Mouse (Mus musculus) MEL (cell line): Measurements from ENCODE around the gene Crkl. TPM values are rescaled to one million over a fixed set of nuclear protein-coding genes. Genes with fewer than 3 reads are reported as not detected.

Experiments used
- DNase-seq: peaks from one replicate; pipeline ENCODE4 v3.0.0; 2011; ENCODE audit warnings: low read depth, low spot score
- H3K27ac ChIP-seq: 2 replicates; pipeline ENCODE4 v1.5.1; 2012; ENCODE audit warnings: low read depth, mild to moderate bottlenecking, control low read depth, low read length, moderate library complexity; ENCODE audit not compliant: control insufficient read depth
- H3K27me3 ChIP-seq, 2 experiments: fragments of 150-350 bp in 1 of 2; sonication (generic) in 1 of 2; 2 replicates each; pipeline ENCODE4 v1.6.1; 2012; ENCODE audit warnings: low read length in 2 of 2, mild to moderate bottlenecking in 2 of 2, improper control_type of control experiment in 1 of 2, moderate library complexity in 1 of 2; ENCODE audit not compliant: insufficient read depth in 2 of 2, control insufficient read depth in 1 of 2
- H3K36me3 ChIP-seq, 2 experiments: 2 replicates each; pipeline ENCODE4 v1.6.1; 2012 to 2014; ENCODE audit warnings: low read length in 2 of 2, improper control_type of control experiment in 1 of 2, inconsistent platforms in 1 of 2, mild to moderate bottlenecking in 1 of 2; ENCODE audit not compliant: insufficient read depth in 2 of 2, control insufficient read depth in 1 of 2
- H3K4me1 ChIP-seq, 2 experiments: fragments of 150-350 bp in 1 of 2; sonication (generic) in 1 of 2; 2 replicates each; pipeline ENCODE4 v1.6.1; 2012; ENCODE audit warnings: low read length in 2 of 2, improper control_type of control experiment in 1 of 2, mild to moderate bottlenecking in 1 of 2; ENCODE audit not compliant: insufficient read depth in 2 of 2, control insufficient read depth in 1 of 2
- H3K4me3 ChIP-seq, 2 experiments: fragments of 150-350 bp in 1 of 2; sonication (generic) in 1 of 2; 2 replicates each; pipeline ENCODE4 v1.5.1; 2012; ENCODE audit warnings: low read depth in 2 of 2, low read length in 2 of 2, mild to moderate bottlenecking in 2 of 2, moderate library complexity in 2 of 2, control low read depth in 1 of 2, improper control_type of control experiment in 1 of 2; ENCODE audit not compliant: control insufficient read depth in 1 of 2, insufficient read depth in 1 of 2
- H3K79me2 ChIP-seq: 2 replicates; pipeline ENCODE4 v1.6.1; 2012; ENCODE audit warnings: mild to moderate bottlenecking, low read length, moderate library complexity; ENCODE audit not compliant: control insufficient read depth, poor library complexity, insufficient read depth
- H3K9ac ChIP-seq: 2 replicates; pipeline ENCODE4 v1.6.1; 2012; ENCODE audit warnings: low read depth, mild to moderate bottlenecking, control low read depth, low read length, moderate library complexity; ENCODE audit not compliant: control insufficient read depth, poor library complexity, severe bottlenecking
- H3K9me3 ChIP-seq: fragments of 150-350 bp; sonication (generic); replicated peaks from 2 replicates; pipeline ENCODE4 v1.6.1; 2012; ENCODE audit warnings: mild to moderate bottlenecking, low read length, improper control_type of control experiment, moderate library complexity; ENCODE audit not compliant: insufficient read depth
- BHLHE40 ChIP-seq: IDR thresholded peaks from 2 replicates; pipeline ENCODE4 v1.6.1; 2012; ENCODE audit warnings: low read depth, mild to moderate bottlenecking, inconsistent platforms, low read length, improper control_type of control experiment, borderline replicate concordance
- CHD1 ChIP-seq: IDR thresholded peaks from 2 replicates; pipeline ENCODE4 v1.6.1; 2012; ENCODE audit warnings: low read depth, mild to moderate bottlenecking, inconsistent platforms, low read length, improper control_type of control experiment
- CHD2 ChIP-seq: IDR thresholded peaks from 2 replicates; pipeline ENCODE4 v1.6.1; 2011; ENCODE audit warnings: low read length, improper control_type of control experiment
- CTCF ChIP-seq, 3 experiments: IDR thresholded peaks in 2 of 3; conservative IDR thresholded peaks in 1 of 3; 2 replicates each; pipeline ENCODE4 v1.5.1; 2011 to 2012; ENCODE audit warnings: low read length in 3 of 3, low read depth in 2 of 3, mild to moderate bottlenecking in 2 of 3, improper control_type of control experiment in 1 of 3, inconsistent platforms in 1 of 3, mixed read lengths in 1 of 3, moderate library complexity in 1 of 3; ENCODE audit not compliant: control insufficient read depth in 1 of 3, insufficient read depth in 1 of 3, poor library complexity in 1 of 3, severe bottlenecking in 1 of 3
- E2F4 ChIP-seq: IDR thresholded peaks from 2 replicates; pipeline ENCODE4 v1.6.1; 2011; ENCODE audit warnings: low read depth, low read length, improper control_type of control experiment, borderline replicate concordance
- ETS1 ChIP-seq: IDR thresholded peaks from 2 replicates; pipeline ENCODE4 v1.6.1; 2012; ENCODE audit warnings: low read depth, mild to moderate bottlenecking, inconsistent platforms, low read length, improper control_type of control experiment, moderate library complexity
- HCFC1 ChIP-seq: IDR thresholded peaks from 2 replicates; pipeline ENCODE4 v1.6.1; 2012; ENCODE audit warnings: low read depth, mild to moderate bottlenecking, inconsistent platforms, low read length, improper control_type of control experiment, moderate library complexity
- JUND ChIP-seq: IDR thresholded peaks from 2 replicates; pipeline ENCODE4 v1.6.1; 2011; ENCODE audit warnings: low read depth, mild to moderate bottlenecking, improper control_type of control experiment, low read length
- KAT2A ChIP-seq: conservative IDR thresholded peaks from 2 replicates; pipeline ENCODE4 v1.6.1; 2012; ENCODE audit warnings: low read depth, low read length, improper control_type of control experiment, inconsistent platforms
- MAX ChIP-seq: IDR thresholded peaks from 2 replicates; pipeline ENCODE4 v1.6.1; 2011; ENCODE audit warnings: low read length, improper control_type of control experiment
- MAZ ChIP-seq: IDR thresholded peaks from 2 replicates; pipeline ENCODE4 v1.6.1; 2012; ENCODE audit warnings: low read depth, mild to moderate bottlenecking, inconsistent platforms, low read length, improper control_type of control experiment
- POLR2A ChIP-seq, 2 experiments: IDR thresholded peaks; 2 replicates each; pipeline ENCODE4 v1.6.1; 2011 to 2012; ENCODE audit warnings: low read length in 2 of 2, mild to moderate bottlenecking in 2 of 2, control low read depth in 1 of 2, improper control_type of control experiment in 1 of 2, low read depth in 1 of 2, moderate library complexity in 1 of 2; ENCODE audit not compliant: control insufficient read depth in 1 of 2, insufficient read depth in 1 of 2, poor library complexity in 1 of 2
- POLR2AphosphoS5 ChIP-seq: IDR thresholded peaks from 2 replicates; pipeline ENCODE4 v1.6.1; 2012; ENCODE audit warnings: low read depth, borderline replicate concordance, mild to moderate bottlenecking, inconsistent platforms, low read length, moderate library complexity, mixed read lengths
- RAD21 ChIP-seq: IDR thresholded peaks from 2 replicates; pipeline ENCODE4 v1.6.1; 2011; ENCODE audit warnings: mild to moderate bottlenecking, low read depth, low read length, improper control_type of control experiment
- RCOR1 ChIP-seq: IDR thresholded peaks from 2 replicates; pipeline ENCODE4 v1.6.1; 2012; ENCODE audit warnings: low read depth, mild to moderate bottlenecking, inconsistent platforms, low read length, improper control_type of control experiment
- SIN3A ChIP-seq: IDR thresholded peaks from 2 replicates; pipeline ENCODE4 v1.6.1; 2012; ENCODE audit warnings: low read length, improper control_type of control experiment, inconsistent platforms
- SMC3 ChIP-seq: IDR thresholded peaks from 2 replicates; pipeline ENCODE4 v1.6.1; 2011; ENCODE audit warnings: low read depth, low read length, improper control_type of control experiment
- TAL1 ChIP-seq: IDR thresholded peaks from 2 replicates; pipeline ENCODE4 v1.6.1; 2012; ENCODE audit warnings: mild to moderate bottlenecking, inconsistent platforms, low read length, moderate library complexity, mixed read lengths
- TCF12 ChIP-seq: IDR thresholded peaks from 2 replicates; pipeline ENCODE4 v1.6.1; 2014; ENCODE audit warnings: low read depth, mild to moderate bottlenecking, inconsistent platforms, low read length, improper control_type of control experiment, moderate library complexity
- UBTF ChIP-seq: IDR thresholded peaks from 2 replicates; pipeline ENCODE4 v1.6.1; 2012; ENCODE audit warnings: low read depth, mild to moderate bottlenecking, inconsistent platforms, low read length, improper control_type of control experiment, moderate library complexity, borderline replicate concordance; ENCODE audit not compliant: insufficient read depth
- USF2 ChIP-seq, 2 experiments: IDR thresholded peaks; 2 replicates each; pipeline ENCODE4 v1.6.1; 2011 to 2012; ENCODE audit warnings: improper control_type of control experiment in 2 of 2, low read length in 2 of 2, borderline replicate concordance in 1 of 2, inconsistent platforms in 1 of 2, low read depth in 1 of 2, mild to moderate bottlenecking in 1 of 2; ENCODE audit not compliant: insufficient read depth in 1 of 2
- ZC3H11A ChIP-seq: IDR thresholded peaks from 2 replicates; pipeline ENCODE4 v1.6.1; 2012; ENCODE audit warnings: low read depth, mild to moderate bottlenecking, inconsistent platforms, low read length, improper control_type of control experiment
- ZMIZ1 ChIP-seq: IDR thresholded peaks from 2 replicates; pipeline ENCODE4 v1.6.1; 2012; ENCODE audit warnings: low read depth, mild to moderate bottlenecking, inconsistent platforms, low read length, improper control_type of control experiment, moderate library complexity
- ZNF384 ChIP-seq: IDR thresholded peaks from 2 replicates; pipeline ENCODE4 v1.6.1; 2012; ENCODE audit warnings: low read depth, mild to moderate bottlenecking, inconsistent platforms, low read length, improper control_type of control experiment
- polyA plus RNA-seq, 2 experiments: library from polyadenylated mRNA; stranded (reverse) in 1 of 2; unstranded in 1 of 2; fragments of >175 nt in 1 of 2; fragments of >200 nt in 1 of 2; gene quantifications; 2 replicates each; pipeline versions ENCODE4 v1.2.1 to v1.2.4; 2012; ENCODE audit warnings: low replicate concordance in 2 of 2, low read depth in 1 of 2; ENCODE audit not compliant: insufficient read length in 2 of 2, insufficient read depth in 1 of 2, missing spikeins in 1 of 2
- total RNA-seq: library from RNA; depleted of rRNA; stranded (reverse); fragments of 300-350 nt; gene quantifications from 2 replicates; pipeline ENCODE4 v1.2.3, GENCODE M21; 2012

The Crkl gene
- total and polyA plus RNA-seq, 3 experiments: 14.9 to 146 (median 34.6) TPM

GRCm38 (mm10) chr16:17530640-17531288 is 79.0 kb downstream of the Crkl start, which contains the start of gene Thap7 (continued):
- TF ChIP-seq MAZ: peak; percentile 78; the same call in 1 of the 2 replicates
- TF ChIP-seq KAT2A: no peak; the same call in 1 of the 2 replicates
- TF ChIP-seq POLR2A (IDR thresholded peaks at IDR 0.05; ENCODE audit: control insufficient read depth in 1 of 2, insufficient read depth in 1 of 2, low read depth in 1 of 2, low read length in 2 of 2, poor library complexity in 1 of 2): peak; percentile 95 to 97
- no peak for TF ChIP-seq SMC3
- no peak for TF ChIP-seq UBTF
- peak; percentile 65 for TF ChIP-seq ZMIZ1
- TF ChIP-seq SIN3A: peak; percentile 62; the same call in 1 of the 2 replicates
- peak; percentile 86 for TF ChIP-seq HCFC1
- TF ChIP-seq E2F4: no peak; the same call in 1 of the 2 replicates
- TF ChIP-seq POLR2AphosphoS5: no peak
- no peak for TF ChIP-seq ZNF384
- no peak for TF ChIP-seq JUND
- TF ChIP-seq RAD21: no peak
- TF ChIP-seq TAL1: no peak
- no peak for TF ChIP-seq RCOR1
- no peak for TF ChIP-seq USF2 (IDR thresholded peaks at IDR 0.05; ENCODE audit: borderline replicate concordance in 1 of 2, insufficient read depth in 1 of 2, low read depth in 1 of 2, low read length in 2 of 2)
- TF ChIP-seq ETS1: no peak; the same call in 1 of the 2 replicates

GRCm38 (mm10) chr16:17532271-17532670 is 80.5 kb downstream of the Crkl start:
- Histone ChIP-seq H3K9ac (no peak overlapping the region), H3K27ac (no peak overlapping the region), H3K27me3 (peaks cover 0 to 4% of the 10 kb centered on the region in 2 experiments; a peak in 1 of 4 replicates), H3K36me3 (peaks cover 0 to 12% of the 10 kb centered on the region in 2 experiments; a peak in 2 of 4 replicates), H3K9me3 (no peaks in the 10 kb centered on the region), H3K4me1 (peaks cover 0 to 13% of the 10 kb centered on the region in 2 experiments; a peak in 2 of 4 replicates), H3K79me2 (peaks cover 18% of the 10 kb centered on the region), H3K4me3 (no peak overlapping the region)
- DNase-seq: peak; percentile 51
- TF ChIP-seq CTCF (IDR thresholded peaks at IDR 0.05 in 2 of 3, conservative IDR thresholded peaks at IDR 0.05 in 1 of 3; ENCODE audit: control insufficient read depth in 1 of 3, insufficient read depth in 1 of 3, low read depth in 2 of 3, low read length in 3 of 3, poor library complexity in 1 of 3, severe bottlenecking in 1 of 3): peak; percentile 13 to 62 (median 48); a peak in 4 of 6 replicates
- TF ChIP-seq BHLHE40: no peak
- no peak for TF ChIP-seq TCF12
- no peak for TF ChIP-seq CHD2
- no peak for TF ChIP-seq ZMIZ1
- TF ChIP-seq ZC3H11A: peak; percentile 35; the same call in 1 of the 2 replicates
- TF ChIP-seq CHD1: no peak
- no peak for TF ChIP-seq MAX
- TF ChIP-seq RAD21: peak; percentile 60
- no peak for TF ChIP-seq SIN3A
- no peak for TF ChIP-seq KAT2A
- peak; percentile 41 for TF ChIP-seq SMC3
